ENCODE assay signal across 22 mouse cellular contexts in the genomic region with DNA sequence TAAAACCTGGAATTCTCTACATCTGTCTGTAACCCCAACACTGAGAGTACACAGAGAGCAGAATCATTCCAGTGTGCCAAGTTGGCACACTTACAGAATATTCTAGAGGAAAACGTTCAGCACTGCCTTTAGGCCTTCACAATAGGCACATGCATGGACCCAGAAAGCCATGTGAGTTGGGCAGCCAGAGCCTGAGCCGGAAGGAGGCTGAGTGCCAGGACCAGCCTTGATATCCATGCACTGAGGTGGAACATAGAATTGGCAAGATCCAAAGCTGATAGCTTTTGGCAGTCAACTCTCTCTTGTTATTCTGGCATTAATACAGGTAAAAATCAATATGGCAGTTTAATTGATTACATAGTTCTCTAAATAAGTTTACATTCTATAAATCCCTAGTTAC. TPM values are rescaled to one million over a fixed set of nuclear protein-coding genes. Genes with fewer than 3 reads are reported as not detected.
"Had no signal": no experiment of that assay in that cellular context is flagged by ENCODE, and none has a peak within 500 bp of the region (broad histone marks: within the 10 kb centered on the region; RNA-seq: fewer than 3 reads in every experiment).

No protein-coding gene starts in this region.

- H3K27ac ChIP-seq: liver, embryonic 12.5 days; lung, embryonic 15.5 days; macrophage; midbrain, embryonic 13.5 days; neural tube, embryonic 15.5 days had no signal

- H3K4me3 ChIP-seq: liver, embryonic 12.5 days; lung, embryonic 15.5 days; midbrain, embryonic 13.5 days; myocyte; neural tube, embryonic 15.5 days had no signal

- H3K27me3 ChIP-seq: liver, embryonic 12.5 days; lung, embryonic 15.5 days; midbrain, embryonic 13.5 days; neural tube, embryonic 15.5 days had no signal

- H3K36me3 ChIP-seq: liver, embryonic 12.5 days; lung, embryonic 15.5 days; midbrain, embryonic 13.5 days; neural tube, embryonic 15.5 days had no signal

- H3K9me3 ChIP-seq: lung, embryonic 15.5 days; midbrain, embryonic 13.5 days; neural tube, embryonic 15.5 days had no signal

- DNase-seq: kidney, adult 18-20 months; layer of hippocampus, adult 9-11 months; layer of hippocampus, postnatal 36 days; lung, postnatal 14 days; right cerebral cortex, adult 18-20 months; right cerebral cortex, postnatal 25 days; thymus, postnatal 36 days had no signal

- H3K4me1 ChIP-seq: liver, embryonic 12.5 days; lung, embryonic 15.5 days; midbrain, embryonic 13.5 days; neural tube, embryonic 15.5 days had no signal

RNA-seq across cellular contexts. Expression of a gene that starts 0.9 kb away (rescaled TPM):
- total RNA-seq: layer of hippocampus, adult 18-20 months; layer of hippocampus, postnatal 36 days; left cerebral cortex, postnatal 36 days; megakaryocyte-erythroid progenitor cell, adult 5-6 weeks had no signal
- polyA plus RNA-seq: intestine, embryonic 14.5 days; kidney, embryonic 16.5 days; liver, embryonic 12.5 days; liver, embryonic 16.5 days; lung, embryonic 15.5 days; macrophage; midbrain, embryonic 13.5 days; myocyte; neural tube, embryonic 11.5 days; neural tube, embryonic 15.5 days; small intestine, adult 2 months; stomach, embryonic 16.5 days had no signal
